Mouse (Mus musculus) Muller cell, postnatal 12 days (primary cell): ENCODE measurements around the gene Slc11a2.
"Not testable (repeated sequence)": the region's sequence is repeated elsewhere in the genome, so short reads cannot be mapped to it uniquely, and the experiment has no call there.

Experiments
- DNase-seq: peaks from one replicate; pipeline ENCODE4 v3.0.0-alpha.2; 2015; ENCODE audit errors: inconsistent ontology term

Gene Slc11a2

DNA sequence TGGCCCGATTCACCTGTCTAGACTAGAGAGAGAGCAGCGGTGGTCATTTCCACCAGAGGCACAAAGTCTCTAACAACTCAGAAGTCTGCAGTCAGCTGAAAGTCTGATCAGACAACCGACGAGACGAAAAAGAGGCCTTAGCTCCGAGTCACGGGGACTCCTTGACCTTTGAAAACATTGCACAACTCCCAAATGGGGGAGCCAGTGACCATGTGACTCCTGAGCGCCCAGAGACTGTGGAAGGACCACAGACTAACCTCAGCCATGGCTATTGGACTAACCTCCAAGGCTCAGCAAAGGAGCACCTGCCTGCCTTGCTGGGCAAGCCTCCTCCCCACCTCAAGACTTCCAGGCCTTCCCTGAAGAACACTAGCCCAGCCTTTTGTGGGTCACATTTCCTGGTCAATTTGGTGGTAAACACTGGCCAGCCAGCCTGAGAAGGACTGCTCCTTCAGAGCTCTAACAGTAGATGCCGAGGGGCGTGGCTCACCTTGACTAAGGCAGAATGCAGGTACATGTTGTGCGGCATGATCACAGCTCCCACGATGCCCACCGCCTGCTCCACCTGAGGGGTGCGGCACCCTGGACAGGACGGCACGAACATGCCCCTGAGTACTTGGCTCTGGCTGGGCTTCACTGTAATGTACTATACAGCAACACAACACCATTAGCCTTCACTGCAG, 21.4 kb downstream of the Slc11a2 start:
- DNase-seq, result no peak

DNA sequence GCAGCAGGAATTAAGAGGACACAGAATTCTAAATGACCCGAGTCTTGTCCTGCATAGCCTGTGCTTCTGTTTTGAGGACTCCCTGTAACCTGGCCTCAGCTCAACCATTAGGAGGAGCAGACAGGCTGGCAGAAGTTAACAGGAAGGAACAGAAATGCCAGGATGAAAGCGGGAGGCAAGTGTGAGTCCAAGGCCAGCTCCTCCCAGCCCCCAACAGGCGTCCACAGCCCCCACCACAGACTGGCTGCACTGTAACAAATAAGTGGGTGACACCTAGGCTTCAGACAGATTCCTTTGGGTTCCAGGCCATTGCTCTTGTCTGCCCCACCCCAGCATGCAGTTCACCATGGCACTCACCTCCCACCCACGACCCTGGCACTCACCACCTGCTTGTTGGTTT, 22.1 kb downstream of the Slc11a2 start:
- DNase-seq, result no peak

DNA sequence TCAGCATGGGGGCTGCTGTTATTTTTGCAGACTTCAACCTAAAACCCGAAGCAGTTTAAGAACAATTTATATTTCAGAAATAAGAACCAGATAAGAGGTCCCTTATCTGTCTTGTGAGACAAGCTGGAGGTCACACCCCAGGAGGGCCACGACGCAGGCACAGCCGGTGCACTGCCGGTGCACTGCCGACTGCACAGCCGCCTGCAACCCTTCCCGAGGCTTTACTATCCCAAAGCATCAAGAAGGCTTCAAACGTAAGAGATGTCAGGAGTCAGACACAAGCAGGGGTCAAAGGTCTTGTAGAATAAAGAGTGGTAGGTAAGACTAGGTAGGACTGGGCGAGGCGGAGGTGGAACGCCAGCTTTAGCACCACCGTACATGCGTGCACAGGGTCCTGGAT, 22.5 kb downstream of the Slc11a2 start:
- no peak for DNase-seq

DNA sequence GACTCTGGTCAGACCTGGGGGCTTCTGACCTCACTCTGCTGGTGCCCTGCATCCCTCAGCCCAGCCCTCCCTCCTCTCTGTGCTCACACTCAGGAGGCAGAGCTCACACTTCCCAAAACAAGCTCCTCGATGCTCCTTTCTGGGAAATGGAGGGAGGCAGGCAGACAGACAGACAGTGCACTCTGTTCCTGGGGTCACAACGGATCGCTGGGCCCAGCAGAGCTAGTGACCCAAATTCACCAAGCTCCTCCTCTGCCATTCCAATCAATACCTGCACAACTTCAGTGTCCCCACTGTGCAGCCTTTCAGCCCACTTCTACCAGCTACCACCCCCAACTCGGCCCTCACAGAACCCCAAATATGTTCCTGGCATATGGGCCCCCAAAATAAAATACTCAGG, 23.1 kb downstream of the Slc11a2 start:
- DNase-seq, result no peak

DNA sequence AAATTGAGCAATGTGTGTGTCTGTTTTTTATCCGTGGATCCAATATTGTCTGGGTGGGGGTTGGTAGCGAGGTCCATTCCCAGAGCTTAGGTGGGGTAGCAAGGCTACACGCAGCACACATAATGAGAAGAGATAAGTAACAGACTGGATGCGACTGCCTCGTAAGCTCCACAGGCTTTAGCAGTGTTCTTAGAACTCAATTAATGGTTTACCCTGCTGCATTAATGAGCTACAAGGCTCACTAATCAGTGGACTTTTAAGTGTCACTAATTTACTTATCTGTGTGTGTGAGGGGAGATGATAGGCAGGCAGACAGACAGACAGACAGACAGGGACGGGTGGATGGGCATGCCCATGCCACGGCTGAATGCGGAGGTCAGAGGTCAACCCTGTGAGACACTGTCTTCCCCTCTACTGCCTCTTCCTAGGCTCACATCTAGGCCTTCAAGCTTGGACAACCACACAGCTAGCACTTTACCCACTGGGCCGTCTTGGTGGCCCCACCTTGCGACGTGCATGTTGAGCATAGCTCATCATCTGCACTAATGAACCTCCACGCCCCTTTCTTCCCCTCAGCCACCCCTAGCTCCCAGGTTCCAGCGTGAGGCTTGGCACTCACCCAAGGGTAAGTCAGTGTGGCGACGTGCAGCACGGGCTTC, 24.2 kb downstream of the Slc11a2 start:
- no peak for DNase-seq

DNA sequence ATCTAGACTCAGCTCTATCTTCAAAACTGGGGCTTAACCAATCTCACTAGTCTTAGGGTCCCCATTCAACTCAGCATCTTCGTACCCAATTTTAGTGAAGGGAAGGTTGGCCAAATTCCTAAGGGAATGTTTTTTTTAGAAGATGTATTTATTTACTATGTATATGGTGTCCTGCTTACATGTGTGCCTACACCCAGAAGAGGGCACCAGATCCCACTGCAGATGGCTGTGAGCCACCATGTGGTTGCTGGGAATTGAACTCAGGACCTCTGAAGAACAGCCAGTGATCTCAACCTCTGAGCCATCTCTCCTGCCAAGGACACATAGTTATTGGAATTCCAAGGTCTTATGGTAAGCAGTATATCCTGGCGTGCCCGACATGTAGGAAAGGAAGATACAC, 29.3 kb downstream of the Slc11a2 start:
- DNase-seq, result no peak

DNA sequence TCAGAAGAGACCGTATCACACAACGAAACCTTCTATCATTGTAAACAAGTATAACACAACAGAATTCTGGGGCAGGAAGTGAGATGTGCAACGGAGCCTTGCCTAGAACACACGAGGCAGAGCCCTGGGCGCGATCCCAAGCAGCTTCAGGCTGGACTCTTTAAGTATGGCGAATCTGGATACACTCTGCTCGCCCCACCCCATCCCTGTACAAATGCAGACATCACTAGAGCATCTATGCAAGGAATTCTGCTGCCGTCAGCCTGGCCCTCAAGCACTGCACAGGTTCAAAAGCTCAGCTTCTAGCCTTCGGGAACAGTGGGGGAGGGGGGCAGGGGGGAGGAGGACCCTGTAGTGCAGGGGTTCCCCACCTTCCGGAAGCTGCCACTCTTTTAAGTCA, 31.9 kb downstream of the Slc11a2 start:
- DNase-seq, result no peak

DNA sequence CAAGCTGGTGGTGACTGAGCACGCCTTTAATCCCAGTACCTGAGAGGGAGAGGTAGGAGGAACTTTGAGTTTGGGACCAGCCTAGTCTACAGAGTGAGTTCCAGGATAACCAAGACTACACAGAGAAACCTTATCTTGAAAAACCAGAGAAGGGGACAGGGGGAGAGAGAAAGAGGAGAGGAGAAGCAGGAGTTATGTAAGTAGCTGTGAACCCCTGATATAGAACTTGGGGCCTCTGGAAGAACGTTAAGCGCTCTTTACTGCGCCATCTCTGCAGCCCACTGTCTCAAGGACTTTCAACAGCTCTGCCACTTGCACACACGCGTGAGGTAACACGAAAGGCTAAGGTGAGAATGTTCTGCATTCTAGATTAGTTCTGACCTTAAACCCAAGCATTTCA, 33.3 kb downstream of the Slc11a2 start:
- DNase-seq, result no peak

DNA sequence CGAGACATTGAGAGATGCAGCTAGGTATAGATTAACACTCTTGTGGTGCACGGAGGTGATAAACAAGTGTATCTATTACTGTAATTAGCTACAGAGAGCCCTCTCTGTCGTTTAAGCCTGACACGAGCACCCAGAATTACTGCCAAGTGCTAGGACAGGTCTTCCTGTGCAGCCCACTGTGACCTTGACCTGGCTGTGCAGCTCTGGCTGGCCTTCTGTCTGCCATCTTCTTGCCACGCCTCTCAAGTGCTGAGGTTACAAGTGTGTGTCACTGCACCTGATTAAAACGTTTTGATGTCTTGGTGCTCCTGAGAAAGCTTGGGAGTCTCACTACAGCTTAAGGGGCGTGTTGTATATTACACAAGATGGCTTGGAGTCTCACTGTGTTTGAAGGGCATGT, 33.8 kb downstream of the Slc11a2 start:
- no peak for DNase-seq

DNA sequence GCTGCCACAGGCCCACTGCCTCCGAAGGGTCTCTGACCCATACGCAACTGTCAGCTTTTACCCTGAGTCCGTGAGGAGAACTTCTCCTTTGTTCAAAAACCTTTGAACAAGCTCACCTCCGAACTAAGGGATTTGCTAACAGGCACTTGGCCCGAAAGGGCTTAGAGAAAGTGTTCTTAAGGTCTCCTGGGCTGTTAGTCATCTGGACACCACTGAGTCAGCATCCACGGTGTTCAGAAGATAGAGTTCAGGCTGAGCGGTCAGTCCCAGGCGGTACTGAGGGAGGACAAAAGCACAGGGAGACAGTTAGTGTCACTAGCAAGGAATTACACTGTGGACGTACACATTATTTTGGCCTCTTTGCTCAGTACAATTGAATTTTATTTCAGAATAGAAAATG, 36.0 kb downstream of the Slc11a2 start:
- peak; percentile 9 for DNase-seq

DNA sequence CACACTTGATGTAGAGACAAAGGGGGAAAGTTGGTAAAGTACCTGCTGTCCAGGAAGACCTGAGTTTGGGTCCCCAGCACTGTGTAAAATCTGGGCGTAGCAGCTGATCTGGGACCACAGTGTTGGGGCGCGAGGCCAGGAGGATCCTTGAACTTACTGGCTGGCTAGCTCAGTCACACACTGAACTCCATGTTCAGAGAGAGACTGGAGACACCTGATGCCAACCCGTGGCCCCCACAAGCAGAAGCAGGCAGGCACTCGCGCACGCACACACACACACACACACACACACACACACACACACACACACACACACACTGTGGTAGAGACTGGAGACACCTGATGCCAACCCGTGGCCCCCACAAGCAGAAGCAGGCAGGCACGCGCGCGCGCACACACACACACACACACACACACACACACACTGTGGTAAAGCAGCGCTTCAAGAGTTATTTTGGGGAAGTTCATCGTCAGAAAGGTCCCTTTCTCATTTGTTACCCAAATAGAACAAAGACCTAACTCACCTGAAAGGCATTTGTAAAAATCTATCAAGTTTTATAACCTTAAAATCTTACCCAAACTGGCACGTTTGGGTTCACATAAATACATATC, 36.5 kb downstream of the Slc11a2 start:
- no peak for DNase-seq

DNA sequence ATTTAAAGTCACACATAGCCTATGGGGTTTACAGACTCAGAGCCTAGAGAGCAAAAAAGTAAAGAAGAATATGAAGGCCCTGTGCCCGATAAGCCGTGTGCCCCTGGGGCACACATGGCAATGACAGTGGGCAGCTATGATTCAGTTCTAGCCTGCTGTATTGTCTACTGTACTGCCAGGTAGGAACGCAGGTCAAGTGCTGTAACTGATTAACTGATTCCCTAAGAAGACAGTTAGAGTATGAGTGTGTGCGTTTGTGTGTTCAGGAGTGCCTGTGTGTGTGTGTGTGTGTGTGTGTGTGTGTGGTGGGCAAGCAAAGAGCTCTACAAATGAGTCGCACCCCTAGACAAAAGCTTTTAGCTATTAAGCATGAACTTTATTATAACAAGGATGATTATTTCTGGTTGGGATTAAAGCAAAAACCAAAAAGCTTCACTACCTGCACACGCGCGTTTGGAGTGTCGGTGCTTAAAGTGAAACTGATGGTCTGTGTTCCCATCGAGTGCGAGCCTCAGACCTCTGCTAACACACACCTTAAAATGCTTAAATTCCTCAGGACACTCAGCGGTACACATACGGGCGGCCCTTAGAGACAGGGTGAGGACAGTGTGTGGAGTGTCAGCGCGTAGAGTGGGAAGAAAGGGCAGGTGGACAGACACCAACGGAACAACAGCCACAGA, 37.2 kb downstream of the Slc11a2 start:
- no peak for DNase-seq

DNA sequence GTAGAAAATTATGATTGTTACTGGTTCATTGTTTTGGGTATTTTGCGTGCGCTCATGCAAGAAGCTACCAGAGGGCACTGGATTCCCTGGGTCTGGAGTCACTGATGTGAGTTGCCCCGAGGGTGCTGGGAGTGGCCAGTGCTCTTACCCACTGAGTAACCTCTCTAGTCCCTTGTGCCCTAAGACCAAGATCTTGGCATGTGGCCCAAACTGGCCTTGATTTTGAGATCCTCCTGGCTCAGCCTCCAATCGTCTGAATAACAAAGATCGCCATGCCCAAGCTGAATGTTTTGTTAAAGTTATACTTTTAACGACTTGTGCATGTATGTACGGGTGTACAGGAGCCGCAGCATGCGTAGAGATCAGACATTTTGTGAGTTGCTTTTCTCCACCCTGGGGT, 39.2 kb downstream of the Slc11a2 start:
- no peak for DNase-seq

DNA sequence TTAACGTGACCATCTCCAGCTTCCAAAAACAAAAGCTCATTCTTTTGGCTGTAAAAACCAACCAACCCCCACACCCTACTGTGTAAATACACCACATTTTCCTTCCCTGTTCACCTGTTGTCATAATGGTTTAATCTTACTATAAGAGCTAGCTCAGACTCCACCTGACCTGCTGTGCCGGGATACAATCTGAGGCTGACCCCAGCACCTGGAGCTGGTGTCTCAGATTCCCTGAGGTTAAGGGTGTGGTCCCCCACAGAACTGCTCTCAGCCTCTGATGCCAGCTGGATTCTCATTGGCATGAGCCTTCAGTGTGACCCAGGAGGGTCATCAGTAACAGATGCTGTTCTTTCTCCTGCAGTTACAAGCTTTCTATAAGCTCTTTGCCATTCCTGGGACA, 44.8 kb downstream of the Slc11a2 start:
- DNase-seq, result no peak

DNA sequence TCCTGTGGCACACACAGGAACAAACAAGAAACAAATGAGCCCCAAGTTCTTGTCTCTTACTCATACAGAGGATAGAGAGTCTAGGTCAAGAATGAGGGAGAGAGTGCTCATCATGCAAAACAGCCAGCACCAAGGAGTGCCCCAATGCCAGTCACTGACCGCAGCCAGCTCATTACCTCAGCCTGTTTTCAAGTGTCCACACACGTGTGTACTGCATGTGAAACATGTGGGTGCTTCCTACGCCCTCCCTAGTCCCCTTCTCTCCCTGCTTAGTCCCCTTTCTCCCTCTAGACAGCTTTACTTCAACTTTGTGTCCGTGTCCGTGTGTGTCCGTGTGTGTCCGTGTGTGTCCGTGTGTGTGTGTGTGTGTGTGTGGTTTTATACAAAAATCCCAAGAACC, 45.2 kb downstream of the Slc11a2 start:
- DNase-seq, result no peak

DNA sequence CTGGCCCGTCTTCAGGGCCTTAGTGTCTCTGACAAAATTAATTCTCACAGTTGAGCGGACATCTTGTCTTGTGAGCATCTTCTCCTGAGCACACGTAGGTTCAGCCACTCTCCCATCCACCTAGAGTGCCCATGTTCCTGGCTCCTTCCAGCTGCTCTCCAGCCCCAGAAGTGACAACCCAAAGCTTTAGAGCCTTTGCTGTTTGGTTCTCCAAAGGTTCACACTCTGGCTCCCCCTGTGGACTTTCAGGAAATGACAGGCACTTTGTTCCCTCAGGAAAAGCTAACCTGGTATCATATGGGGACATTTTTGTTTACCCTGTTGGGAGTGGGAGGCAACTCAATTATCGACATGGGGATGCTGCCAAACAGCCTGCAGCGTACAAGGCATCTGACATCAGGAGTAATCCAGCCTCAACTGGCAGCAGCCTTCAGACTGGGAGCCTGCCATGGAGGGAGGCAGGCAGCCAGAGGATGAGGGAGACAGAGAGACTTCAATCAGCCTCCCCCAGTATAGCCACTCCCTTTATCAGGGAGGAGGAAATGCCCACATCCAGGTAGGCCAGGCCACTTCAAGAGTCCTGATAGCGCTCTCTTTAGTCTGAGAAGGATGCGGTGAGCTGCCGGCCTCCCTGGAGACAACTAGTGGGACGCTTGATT, 46.9 kb downstream of the Slc11a2 start:
- DNase-seq, result not testable (repeated sequence)

DNA sequence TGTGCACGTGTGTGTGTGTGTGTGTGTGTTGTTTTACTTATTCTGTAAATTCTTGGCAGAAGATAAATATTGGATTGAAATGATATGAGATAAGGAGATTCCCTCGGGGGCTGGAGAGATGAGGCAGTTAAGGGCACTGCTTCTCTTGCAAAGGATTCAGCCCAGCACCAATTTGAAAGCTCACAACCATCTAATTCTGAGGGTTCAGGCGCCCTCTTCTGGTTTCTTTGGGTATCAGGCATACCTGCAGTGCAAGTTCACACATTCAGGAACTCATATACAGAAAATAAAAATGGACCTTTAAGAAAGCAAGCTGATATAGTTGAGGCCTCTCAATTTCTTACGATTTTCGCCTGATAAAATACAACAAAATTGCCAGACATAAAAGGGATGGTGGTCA, 49.8 kb downstream of the Slc11a2 start:
- DNase-seq, result peak; percentile 11

DNA sequence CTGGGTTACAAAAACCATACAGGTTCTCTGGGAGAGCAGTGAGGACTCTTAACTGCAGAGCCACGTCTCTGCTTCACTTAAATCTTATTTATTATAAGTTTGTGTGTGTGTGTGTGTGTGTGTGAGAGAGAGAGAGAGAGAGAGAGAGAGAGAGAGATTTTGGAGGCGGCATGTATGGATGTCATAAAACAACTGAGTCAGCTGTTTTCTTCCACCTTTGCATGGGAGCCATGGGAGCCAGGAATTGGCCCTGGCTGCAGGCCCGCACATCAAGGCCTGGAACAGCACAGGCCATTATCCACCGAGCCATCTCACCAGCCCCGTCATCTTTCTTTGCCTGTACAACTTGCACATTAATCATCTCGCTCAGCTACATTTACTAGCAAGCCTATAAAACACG, 57.8 kb downstream of the Slc11a2 start:
- DNase-seq, result no peak

DNA sequence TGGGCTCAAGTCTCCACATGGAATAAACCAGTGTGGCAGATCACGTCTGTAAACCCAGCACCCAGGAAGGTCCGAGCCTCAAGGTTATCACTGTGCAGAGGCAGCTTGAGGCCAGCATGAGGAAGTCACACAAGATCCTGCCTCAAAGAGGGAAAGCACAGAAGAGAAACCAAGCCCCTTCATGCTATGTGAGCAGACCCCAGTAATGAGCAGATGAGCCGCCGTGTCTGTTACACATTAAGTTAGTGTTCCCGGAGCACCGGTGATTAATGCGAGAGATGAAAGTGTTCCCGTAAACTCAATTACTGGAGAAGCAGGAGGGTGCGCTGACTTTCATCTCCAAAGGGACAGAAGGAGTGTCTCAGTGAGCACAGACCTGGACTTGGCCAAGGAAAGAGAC, 58.9 kb downstream of the Slc11a2 start:
- not testable (repeated sequence) for DNase-seq

DNA sequence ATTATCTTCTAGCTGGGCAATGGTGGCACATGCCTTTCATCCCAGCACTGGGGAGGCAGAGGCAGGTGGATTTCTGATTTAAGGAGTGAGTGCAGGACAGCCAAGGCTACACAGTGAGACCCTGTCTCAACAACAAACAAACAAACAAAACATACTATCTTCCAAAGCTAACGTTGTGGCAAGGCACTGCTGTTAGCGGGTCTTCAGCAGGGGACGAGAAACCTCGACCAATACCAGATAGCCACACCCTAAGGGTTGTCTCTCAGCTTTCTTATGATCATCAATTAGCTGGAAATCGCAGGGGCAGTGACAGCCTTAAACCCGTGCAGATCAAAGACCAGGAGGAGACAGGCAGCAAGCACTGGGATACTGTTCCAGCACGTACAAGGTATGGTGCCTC, 60.6 kb downstream of the Slc11a2 start, which contains the start of gene Higd1c:
Gene Higd1c (plus strand): TSS at position 301 of the 400 bp plus-strand sequence.
- no peak for DNase-seq

DNA sequence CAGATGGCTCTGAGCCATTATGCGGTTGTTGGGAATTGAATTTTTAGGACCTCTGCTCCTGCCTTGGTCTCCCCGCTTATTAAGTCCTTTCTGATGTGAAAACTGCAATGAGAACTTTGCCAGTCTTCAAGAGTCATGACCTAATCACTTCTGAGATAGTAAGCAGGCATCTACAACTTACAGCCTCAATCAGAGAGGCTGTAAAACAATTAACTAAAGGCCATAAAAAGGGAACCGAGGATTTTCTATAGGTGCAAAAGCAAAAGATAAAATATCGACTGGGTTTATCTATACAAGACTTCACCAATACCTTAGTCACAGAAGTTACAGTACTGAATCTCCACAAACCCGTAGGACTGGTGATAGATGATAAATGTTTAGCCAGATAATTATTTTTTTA, 69.0 kb downstream of the Slc11a2 start:
- no peak for DNase-seq

DNA sequence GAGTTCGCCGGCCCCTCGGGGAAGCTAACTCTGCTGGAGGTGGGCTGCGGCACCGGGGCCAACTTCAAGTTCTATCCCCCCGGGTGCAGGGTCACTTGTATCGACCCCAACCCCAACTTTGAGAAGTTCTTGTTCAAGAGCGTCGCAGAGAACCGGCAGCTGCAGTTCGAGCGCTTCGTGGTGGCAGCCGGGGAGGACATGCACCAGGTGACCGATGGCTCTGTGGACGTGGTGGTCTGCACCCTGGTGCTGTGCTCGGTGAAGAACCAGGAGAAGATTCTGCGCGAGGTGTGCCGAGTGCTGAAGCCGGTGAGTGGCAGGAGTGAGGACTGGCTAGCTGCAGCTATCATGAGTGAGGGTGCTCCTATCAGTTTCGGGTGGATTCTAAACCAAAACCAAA, 71.5 kb downstream of the Slc11a2 start:
- not testable (repeated sequence) for DNase-seq
